Mouse (Mus musculus): ENCODE data around the gene Mmp11.

Mmp11 gene

GRCm38 (mm10) chr10:75937851-75938643 is 1.8 kb upstream of the Mmp11 start:
- no peak for DNase-seq

GRCm38 (mm10) chr10:75936909-75937667 is 792 bp upstream of the Mmp11 start:
- peak; percentile 49 for DNase-seq

GRCm38 (mm10) chr10:75934991-75935390 is 1.3 kb downstream of the Mmp11 start:
- no peak for DNase-seq

- no peak for DNase-seq
Observed at GRCm38 (mm10) chr10:75932891-75933290, 3.4 kb downstream of the Mmp11 start, which contains the start of gene Chchd10. Gene Chchd10, plus strand, starts transcription at chr10:75933130.

- DNase-seq, result no peak
Observed at GRCm38 (mm10) chr10:75932081-75932678, 4.1 kb downstream of the Mmp11 start.

GRCm38 (mm10) chr10:75931311-75931710 is 5.0 kb downstream of the Mmp11 start:
- no peak for DNase-seq

GRCm38 (mm10) chr10:75930304-75930703 is 6.0 kb downstream of the Mmp11 start:
- no peak for DNase-seq

GRCm38 (mm10) chr10:75926396-75926795 is 9.9 kb downstream of the Mmp11 start:
- no peak for DNase-seq

GRCm38 (mm10) chr10:75924324-75924723 is 12.0 kb downstream of the Mmp11 start:
- DNase-seq, result no peak

- DNase-seq, result peak; percentile 67
Observed at GRCm38 (mm10) chr10:75921726-75922560, 14.4 kb downstream of the Mmp11 start.

GRCm38 (mm10) chr10:75921026-75921725 is 15.1 kb downstream of the Mmp11 start, which contains the start of gene Smarcb1:
Gene Smarcb1, minus strand, starts transcription at chr10:75921617.
- peak; percentile 95 for DNase-seq

GRCm38 (mm10) chr10:75919026-75919425 is 17.3 kb downstream of the Mmp11 start:
- no peak for DNase-seq

GRCm38 (mm10) chr10:75916840-75917239 is 19.5 kb downstream of the Mmp11 start:
- no peak for DNase-seq

GRCm38 (mm10) chr10:75915557-75915956 is 20.7 kb downstream of the Mmp11 start:
- no peak for DNase-seq

GRCm38 (mm10) chr10:75913013-75913589 is 23.2 kb downstream of the Mmp11 start:
- DNase-seq, result no peak

GRCm38 (mm10) chr10:75910698-75911097 is 25.6 kb downstream of the Mmp11 start:
- DNase-seq, result no peak

- DNase-seq, result no peak
Observed at GRCm38 (mm10) chr10:75906882-75907281, 29.4 kb downstream of the Mmp11 start.

- DNase-seq, result no peak
Observed at GRCm38 (mm10) chr10:75904391-75904790, 31.9 kb downstream of the Mmp11 start.

GRCm38 (mm10) chr10:75898846-75899245 is 37.5 kb downstream of the Mmp11 start:
- no peak for DNase-seq

- DNase-seq, result no peak
Observed at GRCm38 (mm10) chr10:75898039-75898564, 38.2 kb downstream of the Mmp11 start.

- peak; percentile 65 for DNase-seq
Observed at GRCm38 (mm10) chr10:75897373-75897772, 38.9 kb downstream of the Mmp11 start.
